Mouse (Mus musculus): ENCODE data around the gene Nrp2.

GRCm38 (mm10) chr1:62782155-62782554, 79.1 kb downstream of the Nrp2 start:
- TF ChIP-seq CTCF (IDR thresholded peaks at IDR 0.05; ENCODE audit: control insufficient read depth, insufficient read depth, insufficient replicate concordance, low read depth, low read length) (no peak), POLR2A (IDR thresholded peaks at IDR 0.05; ENCODE audit: control insufficient read depth, low read depth, low read length) (no peak)
